Mouse (Mus musculus): ENCODE measurements around the gene Dchs1. TPM values are rescaled to one million over a fixed set of nuclear protein-coding genes. Genes with fewer than 3 reads are reported as not detected.

The Dchs1 gene
- polyA plus RNA-seq, 1 experiment: 0.49 TPM

GRCm38 (mm10) chr7:105767729-105768165 lies 19.7 kb downstream of the Dchs1 start:
- Histone ChIP-seq H3K4me2 (ENCODE audit: low read depth) (no peak overlapping the region), H3K79me2 (ENCODE audit: control insufficient read depth, insufficient read depth) (no peaks in the 10 kb centered on the region), H3K27me3 (ENCODE audit: control insufficient read depth, insufficient read depth, insufficient read length) (peaks cover 20% of the 10 kb centered on the region), H3K36me3 (ENCODE audit: control insufficient read depth, insufficient read depth) (no peaks in the 10 kb centered on the region), H3ac (ENCODE audit: control insufficient read depth, insufficient read length) (no peak overlapping the region), H3K4me3 (no peak overlapping the region)
- no peak for TF ChIP-seq SRF (IDR thresholded peaks at IDR 0.05; ENCODE audit: control insufficient read depth, insufficient read length, low read depth)
- no peak for TF ChIP-seq CEBPB (IDR thresholded peaks at IDR 0.05; ENCODE audit: insufficient read depth, poor library complexity, severe bottlenecking)

- no peak overlapping the region for H3ac ChIP-seq (ENCODE audit: control insufficient read depth, insufficient read length)
- H3K79me2 ChIP-seq (ENCODE audit: control insufficient read depth, insufficient read depth): no peaks in the 10 kb centered on the region
- no peaks in the 10 kb centered on the region for H3K36me3 ChIP-seq (ENCODE audit: control insufficient read depth, insufficient read depth)
- no peak for TF ChIP-seq TCF12 (IDR thresholded peaks at IDR 0.05; ENCODE audit: insufficient read depth, poor library complexity, severe bottlenecking)
- TF ChIP-seq USF1 (IDR thresholded peaks at IDR 0.05; ENCODE audit: low read depth): no peak
- no peak for TF ChIP-seq E2F4 (IDR thresholded peaks at IDR 0.05; ENCODE audit: insufficient read depth)
- TF ChIP-seq MAX (IDR thresholded peaks at IDR 0.05; ENCODE audit: low read depth): no peak
- no peak for TF ChIP-seq MYOD1 (IDR thresholded peaks at IDR 0.05; ENCODE audit: control insufficient read depth in 1 of 3, insufficient read length in 2 of 3, low read depth in 2 of 3)
- no peak for TF ChIP-seq SRF (IDR thresholded peaks at IDR 0.05; ENCODE audit: control insufficient read depth, insufficient read length, low read depth)
- no peak for TF ChIP-seq POLR2A (IDR thresholded peaks at IDR 0.05; ENCODE audit: insufficient read length, low read depth)
- TF ChIP-seq REST (IDR thresholded peaks at IDR 0.05; ENCODE audit: insufficient read depth, insufficient read length): no peak
- TF ChIP-seq POLR2AphosphoS2 (IDR thresholded peaks at IDR 0.05; ENCODE audit: insufficient read length, low read depth): no peak
- H3K4me2 ChIP-seq (ENCODE audit: low read depth): no peak overlapping the region
- no peak overlapping the region for H3K4me3 ChIP-seq
- peaks cover 11% of the 10 kb centered on the region for H3K27me3 ChIP-seq (ENCODE audit: control insufficient read depth, insufficient read depth, insufficient read length)
Observed at GRCm38 (mm10) chr7:105764331-105764730, 23.1 kb downstream of the Dchs1 start.

GRCm38 (mm10) chr7:105762517-105763270 lies 24.8 kb downstream of the Dchs1 start:
- Histone ChIP-seq H3K4me3 (no peak overlapping the region), H3K79me2 (ENCODE audit: control insufficient read depth, insufficient read depth) (no peaks in the 10 kb centered on the region), H3K4me2 (ENCODE audit: low read depth) (no peak overlapping the region), H3K36me3 (ENCODE audit: control insufficient read depth, insufficient read depth) (no peaks in the 10 kb centered on the region), H3K27me3 (ENCODE audit: control insufficient read depth, insufficient read depth, insufficient read length) (peaks cover 21% of the 10 kb centered on the region), H3ac (ENCODE audit: control insufficient read depth, insufficient read length) (no peak overlapping the region)
- TF ChIP-seq TCF12 (IDR thresholded peaks at IDR 0.05; ENCODE audit: insufficient read depth, poor library complexity, severe bottlenecking) (no peak), MYOG (IDR thresholded peaks at IDR 0.05; ENCODE audit: control insufficient read depth in 1 of 3, insufficient read depth in 1 of 3, insufficient read length in 2 of 3, low read depth in 2 of 3) (no peak), E2F4 (IDR thresholded peaks at IDR 0.05; ENCODE audit: insufficient read depth) (no peak), REST (IDR thresholded peaks at IDR 0.05; ENCODE audit: insufficient read depth, insufficient read length) (no peak), POLR2AphosphoS2 (IDR thresholded peaks at IDR 0.05; ENCODE audit: insufficient read length, low read depth) (no peak), MAX (IDR thresholded peaks at IDR 0.05; ENCODE audit: low read depth) (no peak), POLR2A (IDR thresholded peaks at IDR 0.05; ENCODE audit: insufficient read length, low read depth) (no peak), SRF (IDR thresholded peaks at IDR 0.05; ENCODE audit: control insufficient read depth, insufficient read length, low read depth) (no peak), MYOD1 (IDR thresholded peaks at IDR 0.05; ENCODE audit: control insufficient read depth in 1 of 3, insufficient read length in 2 of 3, low read depth in 2 of 3) (no peak), TCF3 (IDR thresholded peaks at IDR 0.05; ENCODE audit: insufficient read length, low read depth) (no peak), USF1 (IDR thresholded peaks at IDR 0.05; ENCODE audit: low read depth) (no peak), CEBPB (IDR thresholded peaks at IDR 0.05; ENCODE audit: insufficient read depth, poor library complexity, severe bottlenecking) (no peak)

GRCm38 (mm10) chr7:105761813-105762484 lies 25.5 kb downstream of the Dchs1 start:
- H3ac ChIP-seq (ENCODE audit: control insufficient read depth, insufficient read length): no peak overlapping the region
- H3K27me3 ChIP-seq (ENCODE audit: control insufficient read depth, insufficient read depth, insufficient read length): peaks cover 21% of the 10 kb centered on the region
- TF ChIP-seq USF1 (IDR thresholded peaks at IDR 0.05; ENCODE audit: low read depth) (no peak), TCF12 (IDR thresholded peaks at IDR 0.05; ENCODE audit: insufficient read depth, poor library complexity, severe bottlenecking) (no peak), MAX (IDR thresholded peaks at IDR 0.05; ENCODE audit: low read depth) (no peak), MYOG (IDR thresholded peaks at IDR 0.05; ENCODE audit: control insufficient read depth in 1 of 3, insufficient read depth in 1 of 3, insufficient read length in 2 of 3, low read depth in 2 of 3) (no peak), CEBPB (IDR thresholded peaks at IDR 0.05; ENCODE audit: insufficient read depth, poor library complexity, severe bottlenecking) (no peak), MYOD1 (IDR thresholded peaks at IDR 0.05; ENCODE audit: control insufficient read depth in 1 of 3, insufficient read length in 2 of 3, low read depth in 2 of 3) (no peak), E2F4 (IDR thresholded peaks at IDR 0.05; ENCODE audit: insufficient read depth) (no peak), REST (IDR thresholded peaks at IDR 0.05; ENCODE audit: insufficient read depth, insufficient read length) (peak; percentile 82), SRF (IDR thresholded peaks at IDR 0.05; ENCODE audit: control insufficient read depth, insufficient read length, low read depth) (no peak)
- no peak overlapping the region for H3K4me3 ChIP-seq
- no peaks in the 10 kb centered on the region for H3K79me2 ChIP-seq (ENCODE audit: control insufficient read depth, insufficient read depth)
- no peak overlapping the region for H3K4me2 ChIP-seq (ENCODE audit: low read depth)
- no peaks in the 10 kb centered on the region for H3K36me3 ChIP-seq (ENCODE audit: control insufficient read depth, insufficient read depth)

- Histone ChIP-seq H3K4me2 (ENCODE audit: low read depth) (no peak overlapping the region), H3K79me2 (ENCODE audit: control insufficient read depth, insufficient read depth) (no peaks in the 10 kb centered on the region), H3ac (ENCODE audit: control insufficient read depth, insufficient read length) (no peak overlapping the region), H3K27me3 (ENCODE audit: control insufficient read depth, insufficient read depth, insufficient read length) (peaks cover 15% of the 10 kb centered on the region), H3K4me3 (no peak overlapping the region), H3K36me3 (ENCODE audit: control insufficient read depth, insufficient read depth) (no peaks in the 10 kb centered on the region)
- TF ChIP-seq E2F4 (IDR thresholded peaks at IDR 0.05; ENCODE audit: insufficient read depth): no peak
- no peak for TF ChIP-seq REST (IDR thresholded peaks at IDR 0.05; ENCODE audit: insufficient read depth, insufficient read length)
- no peak for TF ChIP-seq SRF (IDR thresholded peaks at IDR 0.05; ENCODE audit: control insufficient read depth, insufficient read length, low read depth)
- TF ChIP-seq MAX (IDR thresholded peaks at IDR 0.05; ENCODE audit: low read depth): no peak
- TF ChIP-seq CEBPB (IDR thresholded peaks at IDR 0.05; ENCODE audit: insufficient read depth, poor library complexity, severe bottlenecking): no peak
- no peak for TF ChIP-seq TCF12 (IDR thresholded peaks at IDR 0.05; ENCODE audit: insufficient read depth, poor library complexity, severe bottlenecking)
- TF ChIP-seq POLR2A (IDR thresholded peaks at IDR 0.05; ENCODE audit: insufficient read length, low read depth): no peak
- TF ChIP-seq MYOD1 (IDR thresholded peaks at IDR 0.05; ENCODE audit: control insufficient read depth in 1 of 3, insufficient read length in 2 of 3, low read depth in 2 of 3): no peak
- no peak for TF ChIP-seq TCF3 (IDR thresholded peaks at IDR 0.05; ENCODE audit: insufficient read length, low read depth)
- no peak for TF ChIP-seq USF1 (IDR thresholded peaks at IDR 0.05; ENCODE audit: low read depth)
- TF ChIP-seq POLR2AphosphoS2 (IDR thresholded peaks at IDR 0.05; ENCODE audit: insufficient read length, low read depth): no peak
- TF ChIP-seq MYOG (IDR thresholded peaks at IDR 0.05; ENCODE audit: control insufficient read depth in 1 of 3, insufficient read depth in 1 of 3, insufficient read length in 2 of 3, low read depth in 2 of 3): no peak
Observed at GRCm38 (mm10) chr7:105753281-105753680, 34.2 kb downstream of the Dchs1 start.

Data from myocyte (in vitro differentiated cells).